Mouse (Mus musculus) effector memory CD4-positive, alpha-beta T cell, adult 5 months (primary cell): ENCODE data around the gene Olfr1425. TPM values are rescaled to one million over a fixed set of nuclear protein-coding genes. Genes with fewer than 3 reads are reported as not detected.

Experiments used
- polyA plus RNA-seq: library from polyadenylated mRNA; unstranded; fragments of 100-300 nt; shearing (Covaris generic); gene quantifications from one replicate; pipeline ENCODE4 v1.2.1, GENCODE M21; 2017

The Olfr1425 gene
- polyA plus RNA-seq = not detected

DNA sequence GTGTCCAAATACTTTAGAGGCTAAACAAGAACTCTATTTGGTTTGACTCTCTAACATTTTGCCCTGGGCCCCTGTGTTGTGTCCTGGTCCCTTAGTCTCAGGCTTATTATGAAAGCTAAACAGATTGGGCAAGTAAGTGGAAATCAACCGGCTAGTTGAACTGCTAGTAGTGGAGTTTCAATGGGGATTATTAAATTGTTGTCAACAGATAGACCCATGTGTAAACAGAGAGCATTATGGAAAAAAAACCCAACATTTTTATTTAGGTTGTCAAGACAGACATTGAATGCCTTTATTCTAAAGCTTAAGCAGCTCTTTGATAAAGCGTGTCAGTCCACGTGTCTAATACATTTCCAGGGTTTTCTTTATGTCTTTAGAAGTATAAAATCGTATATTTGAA lies at the start of gene Olfr1425:
Gene Olfr1425 (minus strand): TSS at position 101 of the 400 bp plus-strand sequence.

GRCm38 (mm10) chr19:12123103-12123502 lies 45.6 kb upstream of the Olfr1425 start, which contains the start of gene Olfr76:
TSS of gene Olfr76 (minus strand) at chr19:12123203.

DNA sequence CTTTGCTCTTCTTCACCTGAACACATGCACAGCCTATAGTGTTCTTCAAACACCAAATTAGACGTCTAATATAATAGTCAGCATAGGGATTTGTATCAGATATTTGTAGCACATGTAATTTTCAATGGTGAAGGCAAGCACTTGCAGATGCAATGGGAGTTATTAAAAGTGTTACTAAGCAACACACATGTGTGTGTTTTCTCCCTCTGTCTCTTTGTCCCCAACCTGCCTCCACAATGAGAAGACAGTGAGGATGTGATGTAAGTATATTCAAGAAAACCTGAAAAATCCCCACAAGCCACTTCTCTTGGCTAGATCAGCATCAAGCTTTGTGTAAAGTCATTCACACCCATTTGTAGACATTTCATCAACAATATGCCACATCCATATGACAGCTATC lies 38.3 kb upstream of the Olfr1425 start, which contains the start of gene Olfr1428:
Gene Olfr1428 (minus strand): TSS at position 101 of the 400 bp plus-strand sequence.

GRCm38 (mm10) chr19:12103234-12103633 lies 25.7 kb upstream of the Olfr1425 start, which contains the start of gene Olfr1427:
TSS of gene Olfr1427 (minus strand) at chr19:12103334.

DNA sequence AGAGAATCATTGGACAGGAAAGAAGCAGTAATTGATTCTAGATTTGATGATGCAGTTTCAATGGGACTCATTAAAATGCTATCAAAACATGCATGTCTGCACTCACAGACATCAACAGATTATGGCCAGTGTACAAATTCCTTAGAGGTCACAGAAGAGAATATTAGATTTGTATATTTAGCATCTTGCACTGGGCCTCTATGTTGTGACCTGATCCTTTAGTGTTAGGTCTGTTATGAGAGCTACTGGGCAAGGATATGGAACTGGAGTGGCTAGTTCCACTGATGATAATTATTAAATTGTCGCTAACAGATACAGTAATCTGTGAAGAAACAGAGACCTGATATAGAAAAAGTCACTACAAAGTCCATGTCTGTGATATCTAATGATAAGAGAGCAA lies 14.4 kb upstream of the Olfr1425 start, which contains the start of gene Olfr1426:
Gene Olfr1426 (minus strand): TSS at position 101 of the 400 bp plus-strand sequence.

GRCm38 (mm10) chr19:12062582-12062981 lies 14.9 kb downstream of the Olfr1425 start, which contains the start of gene Olfr1424:
TSS of gene Olfr1424 (minus strand) at chr19:12062682.

DNA sequence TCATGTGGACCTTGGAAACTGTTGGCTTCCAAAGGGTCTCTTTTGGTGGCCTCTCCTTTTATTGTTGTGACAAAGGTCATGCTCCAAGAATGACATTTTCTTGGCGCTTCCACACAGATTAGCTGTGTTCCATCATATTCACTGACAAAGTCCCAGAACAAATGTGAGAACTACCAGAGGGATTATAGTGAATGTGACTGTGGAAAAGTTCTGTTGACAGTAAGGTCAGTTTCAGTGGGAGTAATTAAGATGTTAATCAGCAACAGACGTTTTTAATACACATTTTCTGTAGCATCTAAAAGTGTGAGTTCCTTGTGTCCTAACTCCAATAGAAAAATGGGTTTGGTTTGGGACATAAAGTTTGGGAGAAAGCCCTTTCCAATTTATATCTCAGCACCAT lies 36.3 kb downstream of the Olfr1425 start, which contains the start of gene Olfr1423:
Gene Olfr1423 (minus strand): TSS at position 101 of the 400 bp plus-strand sequence.

Other genes with a start within 250 kb of the Olfr1425 start
- gene Olfr1417, start 238.5 kb downstream of the Olfr1425 start, polyA plus RNA-seq = not detected
- not detected for gene Olfr1418, start 216.7 kb downstream of the Olfr1425 start, polyA plus RNA-seq
- not detected for gene Olfr1419, start 202.6 kb downstream of the Olfr1425 start, polyA plus RNA-seq
- gene Olfr1420, start 191.2 kb downstream of the Olfr1425 start, polyA plus RNA-seq = not detected
- 29.6 TPM for gene Patl1, start 165.3 kb downstream of the Olfr1425 start, polyA plus RNA-seq
- 47.6 TPM for gene Osbp, start 111.8 kb downstream of the Olfr1425 start, polyA plus RNA-seq
- gene Olfr1423, start 36.4 kb downstream of the Olfr1425 start, polyA plus RNA-seq = 0.09 TPM
- gene Olfr1424, start 15.0 kb downstream of the Olfr1425 start, polyA plus RNA-seq = 0.21 TPM
- not detected for gene Olfr1426, start 14.3 kb upstream of the Olfr1425 start, polyA plus RNA-seq
- gene Olfr1427, start 25.6 kb upstream of the Olfr1425 start, polyA plus RNA-seq = not detected
- not detected for gene Olfr1428, start 38.2 kb upstream of the Olfr1425 start, polyA plus RNA-seq
- gene Olfr76, start 45.5 kb upstream of the Olfr1425 start, polyA plus RNA-seq = not detected
- 0.14 TPM for gene Olfr1555-ps1, start 92.4 kb upstream of the Olfr1425 start, polyA plus RNA-seq
- gene Olfr1431, start 122.9 kb upstream of the Olfr1425 start, polyA plus RNA-seq = not detected
- not detected for gene Olfr1432, start 154.9 kb upstream of the Olfr1425 start, polyA plus RNA-seq
- gene Olfr262, start 163.9 kb upstream of the Olfr1425 start, polyA plus RNA-seq = not detected
- not detected for gene Olfr235, start 183.3 kb upstream of the Olfr1425 start, polyA plus RNA-seq
- not detected for gene Olfr1434, start 202.1 kb upstream of the Olfr1425 start, polyA plus RNA-seq
- not detected for gene Olfr1436, start 221.4 kb upstream of the Olfr1425 start, polyA plus RNA-seq
- not detected for gene Olfr1437, start 247.4 kb upstream of the Olfr1425 start, polyA plus RNA-seq